8 mouse cellular contexts compared by ENCODE assay signal in the genomic region with DNA sequence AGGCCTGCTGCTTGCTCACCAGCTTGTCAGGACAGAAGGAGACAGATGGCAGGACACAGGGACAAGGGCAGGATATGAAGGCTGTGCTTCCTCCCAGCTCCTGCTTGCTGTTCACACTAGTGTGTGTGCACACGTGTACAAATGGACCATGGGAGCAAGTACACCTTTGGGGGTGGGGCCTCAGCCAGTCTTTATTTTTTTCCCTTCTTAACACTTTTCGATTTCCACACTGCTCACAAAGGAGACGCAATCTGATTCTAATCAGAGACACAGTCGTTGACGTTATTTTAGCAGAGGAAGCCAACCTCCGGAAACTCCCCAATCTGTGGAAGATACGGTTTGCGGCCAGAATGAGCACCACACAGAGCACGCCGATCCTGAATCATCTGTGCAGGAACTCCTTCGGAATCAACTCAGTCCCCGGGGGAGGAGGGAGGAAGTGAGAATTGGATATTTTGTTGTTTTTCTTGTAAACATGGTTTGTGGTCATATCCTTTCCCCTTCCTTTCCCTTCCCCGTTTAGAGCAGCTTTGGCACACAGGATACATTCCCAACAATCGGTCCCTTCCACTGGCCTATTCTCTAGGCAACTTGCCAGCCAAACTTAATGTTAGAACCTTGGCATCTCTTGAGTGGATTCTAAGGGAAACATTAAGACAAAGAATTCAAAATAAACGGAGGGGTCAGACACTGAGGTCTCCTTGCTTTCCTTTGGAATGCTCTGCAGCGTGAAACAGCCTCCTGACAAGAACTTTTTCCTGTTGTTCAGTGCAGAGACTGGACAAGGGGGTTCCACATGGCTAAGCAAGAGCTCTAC. TPM values are rescaled to one million over a fixed set of nuclear protein-coding genes. Genes with fewer than 3 reads are reported as not detected.
DNase-seq lines count a peak whose midpoint lies in the region; ATAC-seq and TF ChIP-seq lines count a peak whose summit lies in the region.

No protein-coding gene starts in this region.

- no peak overlapping the region for H3K4me2 ChIP-seq in forebrain, embryonic 15.5 days (replicated peaks)
- H3K4me2 ChIP-seq in forebrain, embryonic 12.5 days: no peak overlapping the region
- no peak overlapping the region for H3K4me2 ChIP-seq in lung, postnatal 0 days (replicated peaks; ENCODE audit: low read depth, low read length)

- no peaks in the 10 kb centered on the region for H3K36me3 ChIP-seq in forebrain, embryonic 15.5 days
- H3K36me3 ChIP-seq in forebrain, embryonic 12.5 days (replicated peaks): no peaks in the 10 kb centered on the region
- no peaks in the 10 kb centered on the region for H3K36me3 ChIP-seq in kidney, adult 2 months (ENCODE audit: control insufficient read depth, insufficient read depth, low read length)
- no peaks in the 10 kb centered on the region for H3K36me3 ChIP-seq in lung, postnatal 0 days (ENCODE audit: insufficient read depth, low read length)

- no peak for TF ChIP-seq POLR2A in kidney, adult 2 months (IDR thresholded peaks at IDR 0.05; ENCODE audit: low read depth, low read length)

- no peak overlapping the region for H3K9ac ChIP-seq in forebrain, embryonic 15.5 days (replicated peaks)
- no peak overlapping the region for H3K9ac ChIP-seq in forebrain, embryonic 12.5 days
- H3K9ac ChIP-seq in lung, postnatal 0 days (replicated peaks; ENCODE audit: low read depth): no peak overlapping the region

- TF ChIP-seq CTCF in kidney, adult 2 months (conservative IDR thresholded peaks at IDR 0.05; ENCODE audit: insufficient read depth, insufficient read length, low read depth, low read length): no peak
- TF ChIP-seq CTCF in lung, postnatal 0 days (IDR thresholded peaks at IDR 0.05): no peak

- peaks cover 12% of the 10 kb centered on the region; the same call in 1 of the 2 replicates for H3K4me1 ChIP-seq in forebrain, embryonic 15.5 days
- no peaks in the 10 kb centered on the region; the same call in 1 of the 2 replicates for H3K4me1 ChIP-seq in forebrain, embryonic 12.5 days
- no peaks in the 10 kb centered on the region; the same call in 1 of the 2 replicates for H3K4me1 ChIP-seq in kidney, adult 2 months (ENCODE audit: control insufficient read depth, insufficient read depth, low read length)
- H3K4me1 ChIP-seq in lung, postnatal 0 days (ENCODE audit: insufficient read depth, low read depth, low read length): peaks cover 5% of the 10 kb centered on the region; the same call in 1 of the 2 replicates

- no peak overlapping the region for H3K4me3 ChIP-seq in forebrain, embryonic 15.5 days
- no peak overlapping the region for H3K4me3 ChIP-seq in forebrain, embryonic 12.5 days (replicated peaks)
- H3K4me3 ChIP-seq in kidney, adult 2 months (ENCODE audit: insufficient read depth, low read depth, low read length): no peak overlapping the region
- no peak overlapping the region for H3K4me3 ChIP-seq in lung, postnatal 0 days (ENCODE audit: low read depth, low read length)

- peak; percentile 97 for TF ChIP-seq EP300 in lung, postnatal 0 days (IDR thresholded peaks at IDR 0.05)

- peak; percentile 58 for DNase-seq in T-cell, adult 2 months (ENCODE audit: low spot score)
- peak; percentile 99 for DNase-seq in heart, adult 11 months
- DNase-seq in kidney, adult 2 months: peak; percentile 95
- DNase-seq in lung, postnatal 0 days (ENCODE audit: low spot score): peak; percentile 93
- no peak for DNase-seq in MN1 (ENCODE audit: low spot score)
- DNase-seq in thymus, postnatal 36 days: no peak

- peak; percentile 46; the same call in 1 of the 2 replicates for ATAC-seq in forebrain, embryonic 15.5 days (replicated peaks)
- no peak for ATAC-seq in forebrain, embryonic 12.5 days (ENCODE audit: low FRiP score)
- peak; percentile 87 for ATAC-seq in lung, postnatal 0 days

- H3K27ac ChIP-seq in forebrain, embryonic 15.5 days (replicated peaks): 0 out of 2 replicates have a peak overlapping the region, but pooled peaks have one; percentile 8
- H3K27ac ChIP-seq in forebrain, embryonic 12.5 days: no peak overlapping the region
- H3K27ac ChIP-seq in kidney, adult 2 months (ENCODE audit: insufficient read depth, low read depth, low read length): peak overlapping the region; percentile 82
- peak overlapping the region; percentile 79 for H3K27ac ChIP-seq in lung, postnatal 0 days (ENCODE audit: low read length)

- 65% methylated on average over 16 of the region's 16 CpGs for WGBS in forebrain, embryonic 15.5 days
- 83% methylated on average over 16 of the region's 16 CpGs for WGBS in forebrain, embryonic 12.5 days
- WGBS in kidney, adult 2 months: 15% methylated on average over 16 of the region's 16 CpGs
- 16% methylated on average over 16 of the region's 16 CpGs for WGBS in lung, postnatal 0 days

- no peaks in the 10 kb centered on the region for H3K9me3 ChIP-seq in forebrain, embryonic 15.5 days
- no peaks in the 10 kb centered on the region for H3K9me3 ChIP-seq in forebrain, embryonic 12.5 days
- no peaks in the 10 kb centered on the region for H3K9me3 ChIP-seq in lung, postnatal 0 days (ENCODE audit: low read length)

- H3K27me3 ChIP-seq in forebrain, embryonic 15.5 days: no peaks in the 10 kb centered on the region
- peaks cover 5% of the 10 kb centered on the region; the same call in 1 of the 2 replicates for H3K27me3 ChIP-seq in forebrain, embryonic 12.5 days
- H3K27me3 ChIP-seq in kidney, adult 2 months (replicated peaks; ENCODE audit: control insufficient read depth, insufficient read depth, low read length): no peaks in the 10 kb centered on the region
- no peaks in the 10 kb centered on the region for H3K27me3 ChIP-seq in lung, postnatal 0 days (replicated peaks; ENCODE audit: insufficient read depth, low read length)

RNA-seq across cellular contexts. Expression of gene Rfx8, which starts 6.7 kb away (rescaled TPM):
- 0.11 TPM in 1 of 2 replicates, not detected in the other for polyA plus RNA-seq in forebrain, embryonic 15.5 days (2015; fragmentation: Nextera tagmentation; extraction: Ambion mirVana)
- polyA plus RNA-seq in forebrain, embryonic 12.5 days (2016; fragmentation: Nextera tagmentation; extraction: Ambion mirVana): not detected in 2 replicates
- polyA plus RNA-seq in kidney, adult 2 months (2012; rRNA removed): not detected in 2 replicates
- polyA plus RNA-seq in lung, postnatal 0 days (2015; fragmentation: Nextera tagmentation; extraction: Ambion mirVana): 0.24 and 0.27 TPM in 2 replicates

Comparison
In these comparisons a context has a peak if more than half of its experiments do, and no peak if none do; other contexts are left out.
1. DNase-seq: peak in T-cell, adult 2 months (single experiment), heart, adult 11 months (single experiment), kidney, adult 2 months (single experiment) and lung, postnatal 0 days (single experiment); none in MN1 (single experiment) and thymus, postnatal 36 days (0 of 2).